Mouse (Mus musculus) cortical plate, adult 2 months (tissue): ENCODE results near the gene Prpf38a.

ENCODE experiments used
- CTCF ChIP-seq: fragments of 200-500 bp; IDR thresholded peaks from 2 replicates; pipeline ENCODE4 v1.5.1; 2011; ENCODE audit warnings: mild to moderate bottlenecking, control low read depth, low read length; ENCODE audit not compliant: insufficient read depth; ENCODE audit errors: extremely low read depth
- POLR2A ChIP-seq: fragments of 200-500 bp; IDR thresholded peaks from 2 replicates; pipeline ENCODE4 v1.6.1; 2011; ENCODE audit warnings: mild to moderate bottlenecking, low read length, control low read depth; ENCODE audit not compliant: insufficient read depth; ENCODE audit errors: extremely low read depth

- TF ChIP-seq POLR2A (no peak), CTCF (no peak)
Observed at GRCm38 (mm10) chr4:108627066-108627465, 47.9 kb upstream of the Prpf38a start.
